Mouse (Mus musculus) kidney, adult 2 months (tissue): ENCODE data around the gene Gm17606.

ENCODE experiments used
- CTCF ChIP-seq: fragments of 200-500 bp; conservative IDR thresholded peaks from 2 replicates; pipeline ENCODE4 v1.5.1; 2011; ENCODE audit warnings: low read depth, mild to moderate bottlenecking, control low read depth, low read length, moderate library complexity, mixed read lengths; ENCODE audit not compliant: insufficient read depth, insufficient read length
- POLR2A ChIP-seq: fragments of 200-500 bp; IDR thresholded peaks from one replicate; pipeline ENCODE4 v1.6.1; 2011; ENCODE audit warnings: low read depth, low read length, control low read depth

DNA sequence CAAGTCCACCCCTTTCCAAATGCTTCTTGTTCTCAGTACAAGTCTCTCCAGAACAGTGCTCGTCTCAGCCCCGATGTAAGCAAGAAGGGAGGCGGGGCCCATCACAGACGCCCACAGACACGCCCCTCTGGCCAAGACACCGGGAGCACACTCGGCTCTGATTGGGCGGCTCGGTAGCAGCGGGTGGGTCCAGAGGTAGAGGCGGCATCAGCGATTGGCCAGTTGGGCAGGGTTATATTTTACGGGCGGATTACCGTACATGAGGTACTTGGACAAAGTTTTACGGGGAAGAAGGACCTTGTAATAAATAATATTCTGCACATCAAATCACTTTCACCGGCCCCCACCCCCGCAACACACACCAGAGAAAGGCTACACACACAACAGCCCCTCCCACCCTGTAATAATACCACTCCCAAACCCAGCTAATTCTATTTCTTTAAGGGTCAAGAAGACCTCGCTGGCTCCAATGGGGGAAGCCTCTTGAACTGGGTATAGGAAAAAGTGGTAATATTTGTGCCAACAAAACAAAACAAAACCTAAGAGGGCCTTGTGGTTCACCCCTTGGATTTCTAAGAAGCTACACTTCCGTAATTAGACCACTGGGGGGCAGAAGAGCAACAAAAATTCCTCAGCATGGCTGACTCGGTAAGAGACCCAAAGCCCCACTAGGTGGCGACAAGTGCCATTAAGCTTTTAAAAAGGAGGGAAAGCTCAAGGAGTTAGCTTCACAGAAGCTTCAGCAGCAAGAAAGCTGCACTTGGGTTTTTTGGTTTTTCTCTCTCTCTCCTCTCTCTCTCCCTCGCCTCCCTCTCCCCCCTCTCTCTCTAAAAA is 10.1 kb downstream of the Gm17606 start:
- no peak for TF ChIP-seq POLR2A
- TF ChIP-seq CTCF, result peak; percentile 95
